Mouse (Mus musculus): ENCODE data around the gene Tenm2.

GRCm38 (mm10) chr11:36531614-36532013 lies 704.1 kb downstream of the Tenm2 start:
- TF ChIP-seq POLR2A (IDR thresholded peaks at IDR 0.05; ENCODE audit: low read depth, low read length) (no peak), CTCF (IDR thresholded peaks at IDR 0.05; ENCODE audit: extremely low read depth, insufficient read length, insufficient replicate concordance, low read depth, low read length) (no peak)

All from small intestine, adult 2 months (tissue).